ENCODE assay signal across 8 mouse cellular contexts in genomic region chr17:5493809-5494208, GRCm38 (mm10). TPM values are rescaled to one million over a fixed set of nuclear protein-coding genes. Genes with fewer than 3 reads are reported as not detected.
DNase-seq lines count a peak whose midpoint lies in the region; ATAC-seq and TF ChIP-seq lines count a peak whose summit lies in the region.

No protein-coding gene starts in this region.

- no peak for ATAC-seq in lung, embryonic 14.5 days (ENCODE audit: insufficient read depth)
- no peak for ATAC-seq in forebrain, embryonic 12.5 days (ENCODE audit: low FRiP score)
- no peak for ATAC-seq in kidney, embryonic 15.5 days (replicated peaks; ENCODE audit: low FRiP score)
- no peak for ATAC-seq in midbrain, embryonic 12.5 days (ENCODE audit: low FRiP score, low read depth)

- peak overlapping the region; percentile 100 for H3K4me2 ChIP-seq in lung, embryonic 14.5 days
- peak overlapping the region; percentile 85 for H3K4me2 ChIP-seq in forebrain, embryonic 12.5 days
- peak overlapping the region; percentile 99 for H3K4me2 ChIP-seq in kidney, embryonic 15.5 days
- peak overlapping the region; percentile 96 for H3K4me2 ChIP-seq in midbrain, embryonic 12.5 days (replicated peaks)

- no peak for DNase-seq in lung, embryonic 14.5 days
- DNase-seq in lung, postnatal 10 days: no peak
- peak; percentile 57 for DNase-seq in thymus, postnatal 25 days
- DNase-seq in gastrocnemius, adult 18-20 months (ENCODE audit: low spot score): no peak
- DNase-seq in cerebellum, adult 18-20 months: no peak

- no peaks in the 10 kb centered on the region for H3K9me3 ChIP-seq in lung, embryonic 14.5 days (ENCODE audit: low read depth, low read length)
- no peaks in the 10 kb centered on the region for H3K9me3 ChIP-seq in forebrain, embryonic 12.5 days
- H3K9me3 ChIP-seq in kidney, embryonic 15.5 days (replicated peaks): no peaks in the 10 kb centered on the region
- H3K9me3 ChIP-seq in midbrain, embryonic 12.5 days: no peaks in the 10 kb centered on the region

- H3K9ac ChIP-seq in lung, embryonic 14.5 days: peak overlapping the region; percentile 52
- H3K9ac ChIP-seq in forebrain, embryonic 12.5 days: peak overlapping the region; percentile 77; the same call in 1 of the 2 replicates
- peak overlapping the region; percentile 70; the same call in 1 of the 2 replicates for H3K9ac ChIP-seq in kidney, embryonic 15.5 days
- peak overlapping the region; percentile 74 for H3K9ac ChIP-seq in midbrain, embryonic 12.5 days (replicated peaks)

- 19% methylated on average over 4 of the region's 4 CpGs for WGBS in lung, embryonic 14.5 days
- 19% methylated on average over 4 of the region's 4 CpGs for WGBS in forebrain, embryonic 12.5 days
- WGBS in kidney, embryonic 15.5 days: 13% methylated on average over 4 of the region's 4 CpGs
- WGBS in midbrain, embryonic 12.5 days: 26% methylated on average over 4 of the region's 4 CpGs

- peaks cover 15% of the 10 kb centered on the region for H3K27me3 ChIP-seq in lung, embryonic 14.5 days (ENCODE audit: insufficient read depth, low read length)
- peaks cover 36% of the 10 kb centered on the region for H3K27me3 ChIP-seq in forebrain, embryonic 12.5 days
- H3K27me3 ChIP-seq in kidney, embryonic 15.5 days: peaks cover 32% of the 10 kb centered on the region
- peaks cover 36% of the 10 kb centered on the region for H3K27me3 ChIP-seq in midbrain, embryonic 12.5 days

- H3K4me1 ChIP-seq in lung, embryonic 14.5 days (ENCODE audit: insufficient read depth): peaks cover 5% of the 10 kb centered on the region; the same call in 1 of the 2 replicates
- H3K4me1 ChIP-seq in forebrain, embryonic 12.5 days: peaks cover 16% of the 10 kb centered on the region
- H3K4me1 ChIP-seq in kidney, embryonic 15.5 days: peaks cover 27% of the 10 kb centered on the region
- H3K4me1 ChIP-seq in midbrain, embryonic 12.5 days: peaks cover 23% of the 10 kb centered on the region

- H3K27ac ChIP-seq in lung, embryonic 14.5 days (ENCODE audit: low read depth): no peak overlapping the region
- no peak overlapping the region for H3K27ac ChIP-seq in forebrain, embryonic 12.5 days
- no peak overlapping the region for H3K27ac ChIP-seq in kidney, embryonic 15.5 days
- H3K27ac ChIP-seq in midbrain, embryonic 12.5 days (replicated peaks): no peak overlapping the region

- no peaks in the 10 kb centered on the region for H3K36me3 ChIP-seq in lung, embryonic 14.5 days (ENCODE audit: insufficient read depth)
- no peaks in the 10 kb centered on the region for H3K36me3 ChIP-seq in forebrain, embryonic 12.5 days (replicated peaks)
- H3K36me3 ChIP-seq in kidney, embryonic 15.5 days: no peaks in the 10 kb centered on the region
- H3K36me3 ChIP-seq in midbrain, embryonic 12.5 days: no peaks in the 10 kb centered on the region

- TF ChIP-seq CTCF in lung, embryonic 14.5 days (IDR thresholded peaks at IDR 0.05; ENCODE audit: low read depth): no peak

- H3K4me3 ChIP-seq in lung, embryonic 14.5 days (ENCODE audit: low read depth, low read length): peak overlapping the region; percentile 69
- peak overlapping the region; percentile 73 for H3K4me3 ChIP-seq in forebrain, embryonic 12.5 days (replicated peaks)
- peak overlapping the region; percentile 69 for H3K4me3 ChIP-seq in kidney, embryonic 15.5 days (replicated peaks)
- peak overlapping the region; percentile 76 for H3K4me3 ChIP-seq in midbrain, embryonic 12.5 days

RNA-seq across cellular contexts. Expression of gene Zdhhc14, which starts 1.5 kb away (rescaled TPM):
- polyA plus RNA-seq in lung, embryonic 14.5 days (2014; fragmentation: Nextera tagmentation; extraction: Ambion mirVana): 0.92 and 1.6 TPM in 2 replicates
- polyA plus RNA-seq in forebrain, embryonic 12.5 days (2016; fragmentation: Nextera tagmentation; extraction: Ambion mirVana): 3.2 and 3.4 TPM in 2 replicates
- 2.5 and 3.3 TPM in 2 replicates for polyA plus RNA-seq in kidney, embryonic 15.5 days (2015; fragmentation: Nextera tagmentation; extraction: Ambion mirVana)
- 4.1 and 4.3 TPM in 2 replicates for polyA plus RNA-seq in midbrain, embryonic 12.5 days (2016; fragmentation: Nextera tagmentation; extraction: Ambion mirVana)
- total RNA-seq in gastrocnemius, adult 18-20 months (2021): 1 to 10 TPM; 3.9 to 5.0 TPM

RNA-seq across cellular contexts. Expression of gene Tmem242, which starts 53.8 kb away (rescaled TPM):
- polyA plus RNA-seq in lung, embryonic 14.5 days (2014; fragmentation: Nextera tagmentation; extraction: Ambion mirVana): 127 and 130 TPM in 2 replicates
- polyA plus RNA-seq in forebrain, embryonic 12.5 days (2016; fragmentation: Nextera tagmentation; extraction: Ambion mirVana): 109 and 114 TPM in 2 replicates
- polyA plus RNA-seq in kidney, embryonic 15.5 days (2015; fragmentation: Nextera tagmentation; extraction: Ambion mirVana): 139 and 140 TPM in 2 replicates
- polyA plus RNA-seq in midbrain, embryonic 12.5 days (2016; fragmentation: Nextera tagmentation; extraction: Ambion mirVana): 112 and 122 TPM in 2 replicates
- 100 to 1,000 TPM; 147 to 152 TPM for total RNA-seq in gastrocnemius, adult 18-20 months (2021)
